Mouse (Mus musculus) small intestine, adult 2 months (tissue): ENCODE results near the gene Amy2a2. TPM values are rescaled to one million over a fixed set of nuclear protein-coding genes. Genes with fewer than 3 reads are reported as not detected.
"Not testable (repeated sequence)": the region's sequence is repeated elsewhere in the genome, so short reads cannot be mapped to it uniquely, and the experiment has no call there.

Experiments
- H3K27ac ChIP-seq: fragments of 200-500 bp; 2 replicates; pipeline ENCODE4 v1.5.1; 2012; ENCODE audit warnings: low read depth, low read length, control low read depth, inconsistent platforms; ENCODE audit not compliant: insufficient read depth
- H3K27me3 ChIP-seq: fragments of 200-500 bp; 2 replicates; pipeline ENCODE4 v1.6.1; 2012; ENCODE audit warnings: mild to moderate bottlenecking, moderate library complexity, low read length, inconsistent platforms; ENCODE audit not compliant: control insufficient read depth, insufficient read depth
- H3K36me3 ChIP-seq: fragments of 200-500 bp; 2 replicates; pipeline ENCODE4 v1.6.1; 2012; ENCODE audit warnings: mild to moderate bottlenecking, low read length, control low read depth, inconsistent platforms; ENCODE audit not compliant: control insufficient read depth, insufficient read depth
- H3K4me1 ChIP-seq: fragments of 200-500 bp; 2 replicates; pipeline ENCODE4 v1.6.1; 2012; ENCODE audit warnings: low read length, inconsistent platforms, mixed read lengths; ENCODE audit not compliant: control insufficient read depth, insufficient read depth, insufficient read length
- H3K4me3 ChIP-seq: fragments of 200-500 bp; 2 replicates; pipeline ENCODE4 v1.5.1; 2012; ENCODE audit warnings: low read depth, mild to moderate bottlenecking, control low read depth, inconsistent platforms, low read length, moderate library complexity
- WGBS: fragments of 180-500 bp; shearing (Covaris S2); methylation state at CpG from one replicate; pipeline ENCODE4 v1.1.7; 2018; 5-methylcytosine and 5-hydroxymethylcytosine counted together
- polyA plus RNA-seq: library from polyadenylated mRNA; depleted of rRNA; stranded (reverse); fragments of >200 nt; gene quantifications from 2 replicates; pipeline ENCODE4 v1.2.3, GENCODE M21; 2012; rRNA removed

Gene Amy2a2
- 0.81 and 252 TPM in 2 replicates for polyA plus RNA-seq

DNA sequence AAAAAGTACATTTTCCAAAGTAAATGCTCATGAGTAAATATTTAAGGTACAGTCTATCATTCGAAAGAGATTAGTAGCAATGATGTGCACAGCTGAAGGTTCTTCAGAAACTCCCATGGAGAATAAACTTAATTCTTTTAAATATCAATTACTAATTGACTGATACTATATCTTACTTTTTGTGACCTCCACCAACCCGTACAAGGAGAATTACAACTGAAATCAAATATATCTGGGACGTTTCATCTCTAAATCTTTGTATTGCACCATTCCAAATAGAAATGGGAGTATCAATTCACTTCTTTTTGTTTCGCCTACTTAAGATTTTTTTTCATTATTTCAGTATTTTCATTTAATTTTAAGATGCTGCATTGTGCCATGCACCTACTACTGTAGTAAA is at the start of gene Amy2a2:
TSS of gene Amy2a2 (minus strand) at position 101 of the 400 bp plus-strand sequence.
- H3K4me3 ChIP-seq, H3K27ac ChIP-seq: not testable (repeated sequence)
- WGBS, result no CpG with 5 or more reads among the region's 4 CpGs

GRCm38 (mm10) chr3:113345484-113345883 is 11.0 kb downstream of the Amy2a2 start:
- not testable (repeated sequence) for H3K4me1 ChIP-seq, H3K4me3 ChIP-seq, H3K27ac ChIP-seq

More for the DNA sequence above, at the start of gene Amy2a2:
- not testable (repeated sequence) for H3K4me1 ChIP-seq, H3K27me3 ChIP-seq, H3K36me3 ChIP-seq

GRCm38 (mm10) chr3:113323952-113324351 is 32.5 kb downstream of the Amy2a2 start, which contains the start of gene Amy2a3:
TSS of gene Amy2a3 (minus strand) at chr3:113324052.
- H3K4me1 ChIP-seq, H3K36me3 ChIP-seq, H3K27me3 ChIP-seq, H3K27ac ChIP-seq, H3K4me3 ChIP-seq: not testable (repeated sequence)
- WGBS, result no CpG with 5 or more reads among the region's 4 CpGs

More at GRCm38 (mm10) chr3:113345484-113345883, 11.0 kb downstream of the Amy2a2 start:
- H3K36me3 ChIP-seq, H3K27me3 ChIP-seq: not testable (repeated sequence)

DNA sequence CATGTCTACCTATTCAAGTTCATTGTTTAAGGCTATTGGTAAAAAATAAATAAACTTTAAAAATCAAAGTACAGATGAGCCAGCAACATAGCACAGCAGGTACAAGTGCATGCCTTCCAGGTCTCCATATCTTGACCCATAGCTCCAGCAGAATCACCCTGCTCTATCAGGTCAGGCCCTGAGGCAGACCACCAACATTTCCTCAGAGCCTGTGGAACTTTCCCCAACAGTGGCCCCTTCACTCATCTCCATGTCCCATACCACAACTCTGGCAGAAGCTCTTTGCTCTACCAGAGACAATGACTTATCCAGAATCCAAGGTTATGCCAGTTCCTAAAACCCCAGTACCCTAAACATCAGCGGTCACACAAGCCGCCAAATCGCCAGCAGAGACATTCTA is 43.5 kb downstream of the Amy2a2 start:
- not testable (repeated sequence) for H3K27ac ChIP-seq, H3K27me3 ChIP-seq, H3K36me3 ChIP-seq, H3K4me1 ChIP-seq, H3K4me3 ChIP-seq
- WGBS, result no CpG with 5 or more reads among the region's 3 CpGs

Other genes starting within 250 kb of the Amy2a2 start
- gene Amy2a5, start 97.8 kb downstream of the Amy2a2 start, polyA plus RNA-seq, result 233 TPM in 1 of 2 replicates, not detected in the other
- 0.81 and 252 TPM in 2 replicates for gene Amy2a4, start 65.2 kb downstream of the Amy2a2 start, polyA plus RNA-seq
- gene Amy2a3, start 32.6 kb downstream of the Amy2a2 start, polyA plus RNA-seq, result 0.81 and 252 TPM in 2 replicates
- 2.8 and 3,185 TPM in 2 replicates for gene Amy2a1, start 175.8 kb upstream of the Amy2a2 start, polyA plus RNA-seq